Mouse (Mus musculus): ENCODE measurements around the gene Cxcl17. TPM values are rescaled to one million over a fixed set of nuclear protein-coding genes. Genes with fewer than 3 reads are reported as not detected.

Gene Cxcl17
- total and polyA plus RNA-seq, 3 experiments, result not detected

DNA sequence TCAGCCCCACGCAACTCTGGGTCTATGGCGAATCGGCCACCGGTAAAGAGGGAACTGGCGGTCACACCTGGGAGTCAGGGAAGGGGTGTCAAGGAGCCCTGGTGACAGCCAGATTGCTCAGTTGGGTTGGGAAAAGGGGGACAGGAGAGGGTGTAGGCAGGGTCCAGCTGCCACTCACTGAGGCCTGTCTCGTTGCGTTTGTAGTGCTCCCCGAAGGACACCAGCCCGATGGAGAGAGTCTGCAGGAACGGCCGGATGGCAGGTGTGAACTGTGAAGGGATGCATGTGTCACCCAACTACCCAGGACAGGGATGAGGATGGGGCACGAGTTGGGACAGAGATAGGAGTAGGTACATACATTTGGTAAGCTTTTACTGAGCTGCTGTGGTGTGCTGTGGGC is 27.4 kb downstream of the Cxcl17 start:
- H3K36me3 ChIP-seq (replicated peaks in 1 of 2; ENCODE audit: control insufficient read depth in 1 of 2, insufficient read depth in 1 of 2, low read length in 1 of 2), result peaks cover 22 to 69% of the 10 kb centered on the region in 2 experiments
- no peak overlapping the region for H3K27ac ChIP-seq (ENCODE audit: insufficient read depth, low read depth)
- in situ Hi-C loops (cut with MboI; ENCODE audit: low pct_ligation_motif_present, low pct_unique_long_range_greater_than_20kb, low sequenced_read_pairs) (no loop called here), dilution Hi-C loops (cut with MboI; ENCODE audit: extremely low pct_ligation_motif_present, extremely low pct_unique_long_range_greater_than_20kb, low sequenced_read_pairs) (no loop called here)
- H3K4me3 ChIP-seq (replicated peaks in 1 of 3; ENCODE audit: low read depth in 2 of 3, low read length in 2 of 3, poor library complexity in 1 of 3), result no peak overlapping the region
- no peak overlapping the region for H3K9ac ChIP-seq (ENCODE audit: insufficient read depth, low read depth)
- H3K27me3 ChIP-seq (replicated peaks), result no peaks in the 10 kb centered on the region
- H3K9me3 ChIP-seq (replicated peaks; ENCODE audit: low read length), result no peaks in the 10 kb centered on the region
- H3K79me2 ChIP-seq (replicated peaks; ENCODE audit: control insufficient read depth, extremely low read depth, insufficient read depth, poor library complexity, severe bottlenecking), result no peaks in the 10 kb centered on the region
- no peak overlapping the region for H3K4me2 ChIP-seq (ENCODE audit: insufficient read depth, low read depth, poor library complexity, severe bottlenecking)
- H3K4me1 ChIP-seq (ENCODE audit: control insufficient read depth in 1 of 2, insufficient read depth in 2 of 2), result peaks cover 19 to 34% of the 10 kb centered on the region in 2 experiments
- TF ChIP-seq ZC3H11A (IDR thresholded peaks at IDR 0.05; ENCODE audit: low read depth, low read length), result no peak
- TF ChIP-seq SIN3A (IDR thresholded peaks at IDR 0.05; ENCODE audit: low read length), result no peak
- TF ChIP-seq POLR2A (IDR thresholded peaks at IDR 0.05; ENCODE audit: low read depth, low read length), result no peak
- no peak for TF ChIP-seq ZNF384 (IDR thresholded peaks at IDR 0.05; ENCODE audit: low read depth, low read length)
- no peak for TF ChIP-seq RCOR1 (conservative IDR thresholded peaks at IDR 0.05; ENCODE audit: low read depth, low read length)
- no peak for TF ChIP-seq TBP (conservative IDR thresholded peaks at IDR 0.05; ENCODE audit: low read depth, low read length)
- TF ChIP-seq MAX (IDR thresholded peaks at IDR 0.05; ENCODE audit: low read length), result no peak
- no peak for TF ChIP-seq CTCF (conservative IDR thresholded peaks at IDR 0.05 in 1 of 2, IDR thresholded peaks at IDR 0.05 in 1 of 2; ENCODE audit: low read depth in 2 of 2, low read length in 2 of 2)
- no peak for TF ChIP-seq MXI1 (IDR thresholded peaks at IDR 0.05; ENCODE audit: low read depth, low read length)
- no peak for DNase-seq (ENCODE audit: extremely low read depth)

- H3K36me3 ChIP-seq (replicated peaks in 1 of 2; ENCODE audit: control insufficient read depth in 1 of 2, insufficient read depth in 1 of 2, low read length in 1 of 2), result peaks cover 24 to 69% of the 10 kb centered on the region in 2 experiments
- DNase-seq (ENCODE audit: extremely low read depth), result peak; percentile 19
- dilution Hi-C loops (cut with MboI; ENCODE audit: extremely low pct_ligation_motif_present, extremely low pct_unique_long_range_greater_than_20kb, low sequenced_read_pairs), result no loop called here
These were observed 27.9 kb downstream of the Cxcl17 start for GRCm38 (mm10) chr7:25384818-25385217.

More at GRCm38 (mm10) chr7:25384818-25385217, 27.9 kb downstream of the Cxcl17 start:
- peaks cover 19 to 34% of the 10 kb centered on the region in 2 experiments for H3K4me1 ChIP-seq (ENCODE audit: control insufficient read depth in 1 of 2, insufficient read depth in 2 of 2)
- H3K27ac ChIP-seq (ENCODE audit: insufficient read depth, low read depth), result no peak overlapping the region
- no peak overlapping the region for H3K4me3 ChIP-seq (replicated peaks in 1 of 3; ENCODE audit: low read depth in 2 of 3, low read length in 2 of 3, poor library complexity in 1 of 3)
- H3K4me2 ChIP-seq (ENCODE audit: insufficient read depth, low read depth, poor library complexity, severe bottlenecking), result no peak overlapping the region
- TF ChIP-seq RAD21 (IDR thresholded peaks at IDR 0.05; ENCODE audit: low read depth, low read length), result no peak
- no peak for TF ChIP-seq E2F4 (IDR thresholded peaks at IDR 0.05; ENCODE audit: insufficient replicate concordance, low read depth, low read length)
- no peak for TF ChIP-seq IRF4 (IDR thresholded peaks at IDR 0.05; ENCODE audit: low read depth, low read length)
- no peak for TF ChIP-seq MXI1 (IDR thresholded peaks at IDR 0.05; ENCODE audit: low read depth, low read length)
- no peak for TF ChIP-seq TBP (conservative IDR thresholded peaks at IDR 0.05; ENCODE audit: low read depth, low read length)
- TF ChIP-seq POLR2A (IDR thresholded peaks at IDR 0.05; ENCODE audit: low read depth, low read length), result no peak
- TF ChIP-seq ZNF384 (IDR thresholded peaks at IDR 0.05; ENCODE audit: low read depth, low read length), result no peak
- TF ChIP-seq POLR2AphosphoS2 (IDR thresholded peaks at IDR 0.05; ENCODE audit: low read depth, low read length), result no peak
- TF ChIP-seq MYC (IDR thresholded peaks at IDR 0.05; ENCODE audit: low read depth, low read length), result no peak
- no peak for TF ChIP-seq KAT2A (IDR thresholded peaks at IDR 0.05; ENCODE audit: insufficient replicate concordance, low read length)
- no peak for TF ChIP-seq CHD2 (IDR thresholded peaks at IDR 0.05; ENCODE audit: low read length)
- no peak for TF ChIP-seq HCFC1 (IDR thresholded peaks at IDR 0.05; ENCODE audit: low read depth, low read length)
- no peak for TF ChIP-seq JUN (IDR thresholded peaks at IDR 0.05; ENCODE audit: insufficient read depth, low read depth, low read length)
- no peak for TF ChIP-seq ZMIZ1 (IDR thresholded peaks at IDR 0.05; ENCODE audit: low read depth, low read length)
- no peak for TF ChIP-seq ZC3H11A (IDR thresholded peaks at IDR 0.05; ENCODE audit: low read depth, low read length)
- no peak for TF ChIP-seq MAZ (IDR thresholded peaks at IDR 0.05; ENCODE audit: low read depth, low read length)
- no peak for TF ChIP-seq UBTF (IDR thresholded peaks at IDR 0.05; ENCODE audit: low read depth, low read length)
- no peak for TF ChIP-seq USF2 (conservative IDR thresholded peaks at IDR 0.05; ENCODE audit: low read depth, low read length)
- no peaks in the 10 kb centered on the region for H3K79me2 ChIP-seq (replicated peaks; ENCODE audit: control insufficient read depth, extremely low read depth, insufficient read depth, poor library complexity, severe bottlenecking)
- in situ Hi-C loops (cut with MboI; ENCODE audit: low pct_ligation_motif_present, low pct_unique_long_range_greater_than_20kb, low sequenced_read_pairs), result no loop called here
- H3K9ac ChIP-seq (ENCODE audit: insufficient read depth, low read depth), result no peak overlapping the region
- no peaks in the 10 kb centered on the region for H3K9me3 ChIP-seq (replicated peaks; ENCODE audit: low read length)
- H3K27me3 ChIP-seq (replicated peaks), result no peaks in the 10 kb centered on the region

Data from CH12.LX (cell line).